Mouse (Mus musculus): ENCODE measurements around the gene Psma6. TPM values are rescaled to one million over a fixed set of nuclear protein-coding genes. Genes with fewer than 3 reads are reported as not detected.
"Not testable (repeated sequence)": the region's sequence is repeated elsewhere in the genome, so short reads cannot be mapped to it uniquely, and the experiment has no call there.

Psma6 gene
- 326 and 362 TPM in 2 replicates for total RNA-seq (2017)

GRCm38 (mm10) chr12:55384023-55384749 is at the start of gene Psma6:
Psma6 (plus strand) TSS chr12:55384222.
- no peak for ATAC-seq (replicated peaks; ENCODE audit: low read depth, poor library complexity, severe bottlenecking)

GRCm38 (mm10) chr12:55338490-55338889 is 45.5 kb upstream of the Psma6 start:
- ATAC-seq (replicated peaks; ENCODE audit: low read depth, poor library complexity, severe bottlenecking) = not testable (repeated sequence)

- 0 out of 2 replicates have a peak, but pooled peaks have one; percentile 26 for ATAC-seq (replicated peaks; ENCODE audit: low read depth, poor library complexity, severe bottlenecking)
Measured at GRCm38 (mm10) chr12:55343045-55343444, 41.0 kb upstream of the Psma6 start.

GRCm38 (mm10) chr12:55343998-55344397 is 40.0 kb upstream of the Psma6 start:
- ATAC-seq (replicated peaks; ENCODE audit: low read depth, poor library complexity, severe bottlenecking) = no peak

GRCm38 (mm10) chr12:55344583-55344982 is 39.4 kb upstream of the Psma6 start:
- peak; percentile 82 for ATAC-seq (replicated peaks; ENCODE audit: low read depth, poor library complexity, severe bottlenecking)

GRCm38 (mm10) chr12:55353423-55353822 is 30.6 kb upstream of the Psma6 start:
- no peak for ATAC-seq (replicated peaks; ENCODE audit: low read depth, poor library complexity, severe bottlenecking)

GRCm38 (mm10) chr12:55354904-55355303 is 29.1 kb upstream of the Psma6 start:
- peak; percentile 82 for ATAC-seq (replicated peaks; ENCODE audit: low read depth, poor library complexity, severe bottlenecking)

GRCm38 (mm10) chr12:55357303-55357702 is 26.7 kb upstream of the Psma6 start:
- ATAC-seq (replicated peaks; ENCODE audit: low read depth, poor library complexity, severe bottlenecking) = no peak

GRCm38 (mm10) chr12:55360929-55361328 is 23.1 kb upstream of the Psma6 start:
- peak; percentile 87 for ATAC-seq (replicated peaks; ENCODE audit: low read depth, poor library complexity, severe bottlenecking)

GRCm38 (mm10) chr12:55365083-55365482 is 18.9 kb upstream of the Psma6 start:
- no peak for ATAC-seq (replicated peaks; ENCODE audit: low read depth, poor library complexity, severe bottlenecking)

- peak; percentile 52; the same call in 1 of the 2 replicates for ATAC-seq (replicated peaks; ENCODE audit: low read depth, poor library complexity, severe bottlenecking)
Measured at GRCm38 (mm10) chr12:55372424-55373055, 11.5 kb upstream of the Psma6 start.

- ATAC-seq (replicated peaks; ENCODE audit: low read depth, poor library complexity, severe bottlenecking) = no peak
Measured at GRCm38 (mm10) chr12:55376956-55377609, 6.9 kb upstream of the Psma6 start.

GRCm38 (mm10) chr12:55377610-55377980 is 6.4 kb upstream of the Psma6 start:
- ATAC-seq (replicated peaks; ENCODE audit: low read depth, poor library complexity, severe bottlenecking) = no peak

- no peak for ATAC-seq (replicated peaks; ENCODE audit: low read depth, poor library complexity, severe bottlenecking)
Measured at GRCm38 (mm10) chr12:55384826-55385225, 804 bp downstream of the Psma6 start.

GRCm38 (mm10) chr12:55385931-55386330 is 1.9 kb downstream of the Psma6 start:
- ATAC-seq (replicated peaks; ENCODE audit: low read depth, poor library complexity, severe bottlenecking) = no peak

- no peak for ATAC-seq (replicated peaks; ENCODE audit: low read depth, poor library complexity, severe bottlenecking)
Measured at GRCm38 (mm10) chr12:55386456-55386855, 2.4 kb downstream of the Psma6 start.

- ATAC-seq (replicated peaks; ENCODE audit: low read depth, poor library complexity, severe bottlenecking) = peak; percentile 16; the same call in 1 of the 2 replicates
Measured at GRCm38 (mm10) chr12:55387083-55387787, 3.2 kb downstream of the Psma6 start.

- no peak for ATAC-seq (replicated peaks; ENCODE audit: low read depth, poor library complexity, severe bottlenecking)
Measured at GRCm38 (mm10) chr12:55387788-55388465, 3.9 kb downstream of the Psma6 start.

- peak; percentile 37 for ATAC-seq (replicated peaks; ENCODE audit: low read depth, poor library complexity, severe bottlenecking)
Measured at GRCm38 (mm10) chr12:55388478-55388877, 4.5 kb downstream of the Psma6 start.

All from common myeloid progenitor, adult 5-6 weeks (primary cell).